Mouse (Mus musculus) thymus, adult 2 months (tissue): Measurements from ENCODE around the gene Dchs1.

Experiments
- CTCF ChIP-seq: fragments of 200-500 bp; IDR thresholded peaks from 2 replicates; pipeline ENCODE4 v1.5.1; 2012; ENCODE audit warnings: mild to moderate bottlenecking, control low read depth, low read length, moderate library complexity, borderline replicate concordance; ENCODE audit not compliant: control insufficient read depth, poor library complexity, insufficient read depth; ENCODE audit errors: extremely low read depth
- POLR2A ChIP-seq: fragments of 200-500 bp; IDR thresholded peaks from 2 replicates; pipeline ENCODE4 v1.6.1; 2012; ENCODE audit warnings: mild to moderate bottlenecking, low read length, control low read depth, moderate library complexity; ENCODE audit not compliant: control insufficient read depth, poor library complexity, insufficient read depth; ENCODE audit errors: extremely low read depth

GRCm38 (mm10) chr7:105777797-105778552, 9.5 kb downstream of the Dchs1 start:
- TF ChIP-seq CTCF, result no peak
- no peak for TF ChIP-seq POLR2A
